Mouse (Mus musculus): ENCODE measurements at regions not wholly inside any gene's neighbourhood (a gene's known extent, or its start where the extent isn't known, plus 50 kb on each side); places are given as distances from the start of the nearest gene placed in this dataset.
"Not testable (repeated sequence)": the region's sequence is repeated elsewhere in the genome, so short reads cannot be mapped to it uniquely, and the experiment has no call there.

GRCm38 (mm10) chr3:21891819-21892480, 184.5 kb upstream of the Tbl1xr1 start:
- no peak for DNase-seq

- no peak for DNase-seq
Observed at GRCm38 (mm10) chr3:21892864-21893404, 183.5 kb upstream of the Tbl1xr1 start.

- no peak for DNase-seq
Observed at GRCm38 (mm10) chr3:21895551-21895950, 180.9 kb upstream of the Tbl1xr1 start.

- no peak for DNase-seq
Observed at GRCm38 (mm10) chr3:21898241-21898640, 178.2 kb upstream of the Tbl1xr1 start.

- peak; percentile 42 for DNase-seq
Observed at GRCm38 (mm10) chr3:21905384-21906073, 170.9 kb upstream of the Tbl1xr1 start.

GRCm38 (mm10) chr3:21908828-21909227, 167.6 kb upstream of the Tbl1xr1 start:
- no peak for DNase-seq

GRCm38 (mm10) chr3:21910080-21910479, 166.4 kb upstream of the Tbl1xr1 start:
- DNase-seq = no peak

- DNase-seq = no peak
Observed at GRCm38 (mm10) chr3:21911071-21911470, 165.4 kb upstream of the Tbl1xr1 start.

- no peak for DNase-seq
Observed at GRCm38 (mm10) chr3:21917228-21917910, 159.1 kb upstream of the Tbl1xr1 start.

GRCm38 (mm10) chr3:21918431-21918830, 158.0 kb upstream of the Tbl1xr1 start:
- peak; percentile 87 for DNase-seq

GRCm38 (mm10) chr3:21919931-21920330, 156.5 kb upstream of the Tbl1xr1 start:
- DNase-seq = no peak

- peak; percentile 55 for DNase-seq
Observed at GRCm38 (mm10) chr3:21931951-21932350, 144.5 kb upstream of the Tbl1xr1 start.

GRCm38 (mm10) chr3:21932696-21933095, 143.8 kb upstream of the Tbl1xr1 start:
- DNase-seq = not testable (repeated sequence)

- DNase-seq = no peak
Observed at GRCm38 (mm10) chr3:21934731-21935271, 141.7 kb upstream of the Tbl1xr1 start.

- peak; percentile 94 for DNase-seq
Observed at GRCm38 (mm10) chr3:21935571-21936261, 140.7 kb upstream of the Tbl1xr1 start.

GRCm38 (mm10) chr3:21936262-21936603, 140.2 kb upstream of the Tbl1xr1 start:
- DNase-seq = no peak

- DNase-seq = no peak
Observed at GRCm38 (mm10) chr3:21936616-21937015, 139.8 kb upstream of the Tbl1xr1 start.

GRCm38 (mm10) chr3:21937281-21938035, 139.0 kb upstream of the Tbl1xr1 start:
- no peak for DNase-seq

GRCm38 (mm10) chr3:21938071-21938848, 138.2 kb upstream of the Tbl1xr1 start:
- DNase-seq = peak; percentile 57

- no peak for DNase-seq
Observed at GRCm38 (mm10) chr3:21939738-21940137, 136.7 kb upstream of the Tbl1xr1 start.

GRCm38 (mm10) chr3:21941596-21941995, 134.9 kb upstream of the Tbl1xr1 start:
- no peak for DNase-seq
